Mouse (Mus musculus) heart, adult 2 months (tissue): ENCODE measurements around the gene Sprr1b. TPM values are rescaled to one million over a fixed set of nuclear protein-coding genes. Genes with fewer than 3 reads are reported as not detected.
"Not testable (repeated sequence)": the region's sequence is repeated elsewhere in the genome, so short reads cannot be mapped to it uniquely, and the experiment has no call there.

Experiments used
- DNase-seq, 2 experiments: peaks; one replicate each; pipeline ENCODE4 v3.0.0; 2021
- H3K27ac ChIP-seq: fragments of 200-600 bp; 2 replicates; pipeline ENCODE4 v1.8.1; 2022
- H3K27me3 ChIP-seq: fragments of 200-500 bp; 2 replicates; pipeline ENCODE4 v1.6.1; 2012; ENCODE audit warnings: mild to moderate bottlenecking, low read length, inconsistent platforms, mixed read lengths; ENCODE audit not compliant: control insufficient read depth, insufficient read depth
- H3K36me3 ChIP-seq: fragments of 200-500 bp; 2 replicates; pipeline ENCODE4 v1.6.1; 2012; ENCODE audit warnings: low read length, inconsistent platforms; ENCODE audit not compliant: control insufficient read depth, insufficient read depth
- H3K4me1 ChIP-seq: fragments of 200-500 bp; 2 replicates; pipeline ENCODE4 v1.6.1; 2011; ENCODE audit warnings: low read length; ENCODE audit not compliant: control insufficient read depth, insufficient read depth
- H3K4me3 ChIP-seq: fragments of 200-600 bp; 2 replicates; pipeline ENCODE4 v1.8.1; 2022
- H3K79me2 ChIP-seq: fragments of 200-500 bp; replicated peaks from 2 replicates; pipeline ENCODE4 v1.6.1; 2012; ENCODE audit warnings: mild to moderate bottlenecking, inconsistent platforms, low read length, moderate library complexity, mixed read lengths; ENCODE audit not compliant: control insufficient read depth, insufficient read depth
- H3K9ac ChIP-seq: fragments of 200-500 bp; 2 replicates; pipeline ENCODE4 v1.6.1; 2012; ENCODE audit warnings: low read depth, mild to moderate bottlenecking, control low read depth, inconsistent platforms, low read length, mixed read lengths
- CTCF ChIP-seq: fragments of 200-600 bp; IDR thresholded peaks from 2 replicates; pipeline ENCODE4 v1.8.1; 2022; ENCODE audit warnings: antibody characterized with exemption, mild to moderate bottlenecking, moderate library complexity
- EP300 ChIP-seq: fragments of 200-500 bp; IDR thresholded peaks from 2 replicates; pipeline ENCODE4 v1.6.1; 2011; ENCODE audit warnings: low read depth, low read length, control low read depth; ENCODE audit not compliant: insufficient read depth
- POLR2A ChIP-seq: fragments of 200-500 bp; IDR thresholded peaks from 2 replicates; pipeline ENCODE4 v1.6.1; 2011; ENCODE audit warnings: mild to moderate bottlenecking, low read depth, low read length, control low read depth; ENCODE audit not compliant: insufficient read depth
- WGBS: fragments of 180-500 bp; shearing (Covaris S2); methylation state at CpG from one replicate; pipeline ENCODE4 v1.1.7; 2018; 5-methylcytosine and 5-hydroxymethylcytosine counted together
- intact Hi-C: fragments of 180-260 bp; cut with DNase I; formaldehyde crosslinking; loops from one replicate; pipeline ENCODE4 v1.15.1; 2025
- long read RNA-seq: library from polyadenylated mRNA; stranded (forward); transcript quantifications from one replicate; pipeline ENCODE4 v2.0.0, GENCODE M21; 2021
- polyA plus RNA-seq: library from polyadenylated mRNA; depleted of rRNA; stranded (reverse); fragments of >200 nt; gene quantifications from 2 replicates; pipeline ENCODE4 v1.2.3, GENCODE M21; 2012; rRNA removed
- total RNA-seq, 2 experiments: library from RNA; stranded (reverse); gene quantifications; 2 replicates each; pipeline ENCODE4 v1.2.3; 2021

The Sprr1b gene
- total RNA-seq (not detected), polyA plus RNA-seq (not detected in 2 replicates)
- long read RNA-seq = 0 reads

- Histone ChIP-seq H3K36me3 (no peaks in the 10 kb centered on the region), H3K9ac (no peak within 1 kb of the TSS), H3K27me3 (no peaks in the 10 kb centered on the region), H3K79me2 (no peaks in the 10 kb centered on the region), H3K4me1 (no peaks in the 10 kb centered on the region), H3K27ac (no peak within 1 kb of the TSS), H3K4me3 (no peak within 1 kb of the TSS)
- WGBS = 89% methylated on average over 3 of the region's 3 CpGs
- intact Hi-C loops = no loop called here
- no peak for TF ChIP-seq EP300
- no peak for TF ChIP-seq CTCF
- no peak for DNase-seq
Observed at GRCm38 (mm10) chr3:92438689-92439088, at the start of gene Sprr1b. Gene Sprr1b, minus strand, starts transcription at chr3:92438789.

- no peak overlapping the region for H3K27ac ChIP-seq
- H3K27me3 ChIP-seq = no peaks in the 10 kb centered on the region
- no peak for DNase-seq
- no peaks in the 10 kb centered on the region for H3K79me2 ChIP-seq
- no peak overlapping the region for H3K4me3 ChIP-seq
- H3K4me1 ChIP-seq = no peaks in the 10 kb centered on the region
- intact Hi-C loops = no loop called here
- no peak overlapping the region for H3K9ac ChIP-seq
- TF ChIP-seq EP300 (no peak), POLR2A (no peak), CTCF (no peak)
- 20% methylated on average over 1 of the region's 1 CpGs for WGBS
- no peaks in the 10 kb centered on the region for H3K36me3 ChIP-seq
Observed at GRCm38 (mm10) chr3:92486307-92486706, 47.7 kb upstream of the Sprr1b start.

GRCm38 (mm10) chr3:92485863-92486262 is 47.3 kb upstream of the Sprr1b start, which contains the start of gene Sprr1a:
Gene Sprr1a, minus strand, starts transcription at chr3:92485895.
- H3K79me2 ChIP-seq = no peaks in the 10 kb centered on the region
- no peak within 1 kb of the TSS for H3K27ac ChIP-seq
- no peak within 1 kb of the TSS for H3K4me3 ChIP-seq
- intact Hi-C loops = no loop called here
- no peak for DNase-seq
- no peaks in the 10 kb centered on the region for H3K27me3 ChIP-seq
- H3K36me3 ChIP-seq = no peaks in the 10 kb centered on the region
- H3K9ac ChIP-seq = no peak within 1 kb of the TSS
- TF ChIP-seq CTCF (no peak), POLR2A (no peak), EP300 (no peak)
- H3K4me1 ChIP-seq = no peaks in the 10 kb centered on the region

GRCm38 (mm10) chr3:92481249-92481648 is 42.7 kb upstream of the Sprr1b start:
- H3K27me3 ChIP-seq, H3K4me3 ChIP-seq, DNase-seq, H3K4me1 ChIP-seq, H3K27ac ChIP-seq, H3K36me3 ChIP-seq, H3K9ac ChIP-seq, H3K79me2 ChIP-seq, intact Hi-C loops: not testable (repeated sequence)

GRCm38 (mm10) chr3:92470111-92470510 is 31.5 kb upstream of the Sprr1b start:
- Histone ChIP-seq H3K4me3 (no peak overlapping the region), H3K36me3 (no peaks in the 10 kb centered on the region), H3K9ac (no peak overlapping the region), H3K27ac (no peak overlapping the region), H3K27me3 (no peaks in the 10 kb centered on the region), H3K79me2 (no peaks in the 10 kb centered on the region), H3K4me1 (no peaks in the 10 kb centered on the region)
- WGBS = 74% methylated on average over 2 of the region's 2 CpGs
- TF ChIP-seq CTCF = no peak
- TF ChIP-seq POLR2A = no peak
- TF ChIP-seq EP300 = no peak
- no peak for DNase-seq
- intact Hi-C loops = no loop called here

- Histone ChIP-seq H3K9ac (no peak overlapping the region), H3K27me3 (no peaks in the 10 kb centered on the region), H3K36me3 (no peaks in the 10 kb centered on the region), H3K27ac (no peak overlapping the region), H3K4me3 (no peak overlapping the region), H3K4me1 (no peaks in the 10 kb centered on the region), H3K79me2 (no peaks in the 10 kb centered on the region)
- intact Hi-C loops = no loop called here
- DNase-seq = no peak
- TF ChIP-seq POLR2A (no peak), EP300 (no peak), CTCF (no peak)
Observed at GRCm38 (mm10) chr3:92467424-92467823, 28.8 kb upstream of the Sprr1b start.

GRCm38 (mm10) chr3:92466576-92466975 is 28.0 kb upstream of the Sprr1b start:
- WGBS = 53% methylated on average over 1 of the region's 1 CpGs
- no peaks in the 10 kb centered on the region for H3K36me3 ChIP-seq
- no peaks in the 10 kb centered on the region for H3K4me1 ChIP-seq
- H3K27ac ChIP-seq = no peak overlapping the region
- TF ChIP-seq EP300 (no peak), CTCF (no peak), POLR2A (no peak)
- H3K79me2 ChIP-seq = no peaks in the 10 kb centered on the region
- H3K27me3 ChIP-seq = no peaks in the 10 kb centered on the region
- DNase-seq = no peak
- H3K4me3 ChIP-seq = no peak overlapping the region
- intact Hi-C loops = no loop called here
- H3K9ac ChIP-seq = no peak overlapping the region
